Mouse (Mus musculus): Measurements from ENCODE around the gene Sfxn4.

DNA sequence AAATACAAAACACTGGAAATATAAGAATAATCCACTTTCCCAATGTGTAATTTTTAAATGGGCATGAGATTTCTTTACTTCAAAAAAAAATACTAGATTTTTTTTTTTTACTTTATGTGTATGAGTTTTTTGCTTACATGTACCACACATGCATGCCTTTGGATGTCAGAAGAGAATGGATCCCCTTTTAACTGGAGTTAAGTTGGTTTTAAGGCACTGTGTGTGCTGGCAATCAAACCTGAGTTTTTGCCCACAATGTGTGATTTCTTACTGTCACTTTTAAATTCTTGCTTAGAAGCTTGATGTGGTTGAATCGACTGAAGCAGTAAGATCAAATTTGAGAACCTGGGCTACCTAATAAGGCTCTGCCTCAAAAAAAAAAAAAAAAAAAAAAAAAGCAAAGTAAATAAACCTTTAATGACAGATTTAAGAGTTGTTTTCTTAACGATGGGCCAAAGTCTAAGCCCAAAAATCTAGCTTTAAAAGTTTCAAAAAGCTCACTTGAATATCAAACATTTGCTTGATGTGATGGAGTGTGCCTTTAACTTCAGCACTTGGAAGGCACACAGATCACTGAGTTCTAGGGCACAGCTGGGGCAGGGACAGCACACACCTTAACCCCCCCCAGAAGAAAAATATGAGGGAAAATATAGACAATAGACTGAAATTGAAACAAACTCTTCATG lies 73.7 kb downstream of the Sfxn4 start:
- TF ChIP-seq CTCF (IDR thresholded peaks at IDR 0.05; ENCODE audit: extremely low read depth, insufficient read length, insufficient replicate concordance, low read depth, low read length) (no peak), POLR2A (IDR thresholded peaks at IDR 0.05; ENCODE audit: low read depth, low read length) (no peak)

All from small intestine, adult 2 months (tissue).